Mouse (Mus musculus): Measurements from ENCODE around the gene Usp2. TPM values are rescaled to one million over a fixed set of nuclear protein-coding genes. Genes with fewer than 3 reads are reported as not detected.

The Usp2 gene
- 12.8 and 18.6 TPM in 2 replicates for polyA plus RNA-seq (2015; fragmentation: Nextera tagmentation; extraction: Ambion mirVana)

DNA sequence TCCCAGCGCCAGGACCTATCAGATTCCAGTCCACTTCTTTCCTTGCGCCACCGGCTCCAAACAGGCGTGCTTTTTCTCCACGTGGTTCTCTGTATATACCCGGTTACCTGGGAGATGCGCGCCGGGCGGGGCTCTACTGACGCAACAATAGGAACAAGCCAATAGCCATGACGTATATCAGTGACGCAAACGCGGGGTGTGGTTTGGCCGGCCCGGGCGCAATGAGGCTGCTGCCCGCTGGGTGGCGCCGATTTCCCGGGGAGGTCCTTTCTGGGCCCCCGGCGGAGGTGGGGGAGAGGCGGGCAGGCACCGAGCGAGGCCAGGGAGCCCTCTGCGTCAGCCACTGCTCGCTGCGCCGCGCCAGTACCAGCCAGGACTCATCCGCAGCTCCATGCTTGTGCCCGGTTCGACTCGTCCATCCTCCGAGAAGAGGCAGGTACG lies at the start of gene Usp2:
Gene Usp2, plus strand, starts transcription at position 237 of the 441 bp plus-strand sequence.
- H3K4me2 ChIP-seq (ENCODE audit: low read length) = peak within 1 kb of the TSS; percentile 89
- H3K4me1 ChIP-seq (ENCODE audit: control insufficient read depth, insufficient read depth, low read depth, low read length) = no peaks in the 10 kb centered on the region
- ATAC-seq = peak; percentile 98
- WGBS = under 1% methylated on average over 34 of the region's 38 CpGs
- H3K4me3 ChIP-seq (ENCODE audit: low read length) = peak within 1 kb of the TSS; percentile 50
- H3K9ac ChIP-seq (ENCODE audit: low read depth, low read length) = peak within 1 kb of the TSS; percentile 64
- no peaks in the 10 kb centered on the region for H3K36me3 ChIP-seq (ENCODE audit: control insufficient read depth, insufficient read depth, low read length)
- peak within 1 kb of the TSS; percentile 7; the same call in 1 of the 2 replicates for H3K27ac ChIP-seq (ENCODE audit: low read depth, low read length)
- H3K27me3 ChIP-seq (replicated peaks; ENCODE audit: control insufficient read depth, insufficient read depth, low read length) = no peaks in the 10 kb centered on the region
- H3K9me3 ChIP-seq (ENCODE audit: control insufficient read depth, low read length) = no peaks in the 10 kb centered on the region

DNA sequence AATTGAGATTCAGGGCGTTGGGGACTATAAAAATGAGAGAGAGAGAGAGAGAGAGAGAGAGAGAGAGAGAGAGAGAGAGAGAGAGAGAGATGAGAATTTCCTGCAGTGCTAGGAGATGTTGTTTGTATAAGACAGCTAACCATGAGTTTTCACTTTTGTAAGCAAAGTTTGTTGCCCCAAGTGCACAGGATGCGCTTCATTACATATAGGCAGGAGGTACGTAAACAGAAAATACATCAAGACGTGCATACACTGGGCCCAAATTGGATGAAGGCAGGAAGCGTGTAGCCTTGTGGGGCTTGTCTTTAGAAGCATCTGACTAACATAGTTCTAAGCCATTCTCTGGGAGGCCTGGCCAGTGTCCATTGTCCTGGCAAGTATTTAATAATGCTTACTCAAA lies 49.0 kb upstream of the Usp2 start:
- Histone ChIP-seq H3K9me3 (ENCODE audit: control insufficient read depth, low read length) (no peaks in the 10 kb centered on the region), H3K27ac (ENCODE audit: low read depth, low read length) (no peak overlapping the region), H3K9ac (ENCODE audit: low read depth, low read length) (no peak overlapping the region), H3K36me3 (ENCODE audit: control insufficient read depth, insufficient read depth, low read length) (no peaks in the 10 kb centered on the region), H3K4me3 (ENCODE audit: low read length) (no peak overlapping the region), H3K4me2 (ENCODE audit: low read length) (no peak overlapping the region), H3K27me3 (replicated peaks; ENCODE audit: control insufficient read depth, insufficient read depth, low read length) (no peaks in the 10 kb centered on the region), H3K4me1 (ENCODE audit: control insufficient read depth, insufficient read depth, low read depth, low read length) (no peaks in the 10 kb centered on the region; the same call in none of the 2 replicates)
- 84% methylated on average over 5 of the region's 5 CpGs for WGBS
- no peak for ATAC-seq

DNA sequence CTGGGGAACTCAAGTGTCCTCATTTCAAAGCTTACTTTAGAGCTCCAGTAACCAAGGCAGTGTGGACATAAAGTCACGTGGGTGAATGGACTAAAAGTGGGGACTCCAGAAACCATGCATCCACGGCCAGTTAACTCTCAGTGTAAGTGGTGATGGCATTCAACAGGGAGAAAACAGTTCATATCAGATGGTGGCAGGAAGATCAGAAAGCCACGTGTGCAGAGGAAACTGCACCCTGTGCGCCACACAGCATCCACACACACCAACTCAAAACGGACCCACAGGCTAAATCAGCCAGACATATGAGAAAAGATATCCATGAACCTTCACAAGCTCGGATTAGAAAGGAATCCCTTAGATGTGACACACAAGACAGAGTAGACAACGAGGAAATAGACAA lies 46.8 kb upstream of the Usp2 start:
- WGBS = 85% methylated on average over 7 of the region's 7 CpGs
- Histone ChIP-seq H3K9me3 (ENCODE audit: control insufficient read depth, low read length) (no peaks in the 10 kb centered on the region), H3K36me3 (ENCODE audit: control insufficient read depth, insufficient read depth, low read length) (no peaks in the 10 kb centered on the region), H3K9ac (ENCODE audit: low read depth, low read length) (no peak overlapping the region), H3K4me3 (ENCODE audit: low read length) (no peak overlapping the region), H3K4me2 (ENCODE audit: low read length) (no peak overlapping the region), H3K27me3 (replicated peaks; ENCODE audit: control insufficient read depth, insufficient read depth, low read length) (no peaks in the 10 kb centered on the region), H3K27ac (ENCODE audit: low read depth, low read length) (no peak overlapping the region), H3K4me1 (ENCODE audit: control insufficient read depth, insufficient read depth, low read depth, low read length) (no peaks in the 10 kb centered on the region)
- ATAC-seq = no peak

GRCm38 (mm10) chr9:44022100-44022847 lies 44.5 kb upstream of the Usp2 start:
- Histone ChIP-seq H3K27me3 (replicated peaks; ENCODE audit: control insufficient read depth, insufficient read depth, low read length) (no peaks in the 10 kb centered on the region), H3K4me2 (ENCODE audit: low read length) (no peak overlapping the region), H3K9ac (ENCODE audit: low read depth, low read length) (no peak overlapping the region), H3K36me3 (ENCODE audit: control insufficient read depth, insufficient read depth, low read length) (no peaks in the 10 kb centered on the region), H3K27ac (ENCODE audit: low read depth, low read length) (no peak overlapping the region), H3K4me1 (ENCODE audit: control insufficient read depth, insufficient read depth, low read depth, low read length) (no peaks in the 10 kb centered on the region), H3K4me3 (ENCODE audit: low read length) (no peak overlapping the region), H3K9me3 (ENCODE audit: control insufficient read depth, low read length) (no peaks in the 10 kb centered on the region)
- no peak for ATAC-seq
- WGBS = 75% methylated on average over 8 of the region's 8 CpGs

DNA sequence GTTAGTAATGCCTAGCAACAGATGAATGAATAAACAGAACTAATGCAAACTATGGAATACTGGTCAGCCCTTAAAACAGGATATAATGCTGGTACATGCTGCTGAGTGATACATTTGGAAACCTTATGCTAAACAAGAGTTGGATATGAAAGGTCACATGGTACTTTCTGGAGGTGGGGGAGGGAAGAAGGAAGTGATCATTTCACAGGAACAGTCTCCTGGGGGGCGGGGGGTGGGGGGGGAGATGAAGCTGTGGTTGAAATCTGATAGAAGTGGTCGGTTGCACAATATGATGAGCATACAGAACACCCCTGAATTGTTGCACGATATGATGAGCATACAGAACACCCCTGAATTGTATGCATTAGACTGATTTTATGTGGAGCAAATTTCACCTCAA lies 42.7 kb upstream of the Usp2 start:
- no peak for ATAC-seq
- Histone ChIP-seq H3K27ac (ENCODE audit: low read depth, low read length) (no peak overlapping the region), H3K27me3 (replicated peaks; ENCODE audit: control insufficient read depth, insufficient read depth, low read length) (no peaks in the 10 kb centered on the region), H3K4me1 (ENCODE audit: control insufficient read depth, insufficient read depth, low read depth, low read length) (no peaks in the 10 kb centered on the region), H3K36me3 (ENCODE audit: control insufficient read depth, insufficient read depth, low read length) (no peaks in the 10 kb centered on the region), H3K9ac (ENCODE audit: low read depth, low read length) (no peak overlapping the region), H3K4me3 (ENCODE audit: low read length) (no peak overlapping the region), H3K4me2 (ENCODE audit: low read length) (no peak overlapping the region), H3K9me3 (ENCODE audit: control insufficient read depth, low read length) (no peaks in the 10 kb centered on the region)
- 74% methylated on average over 3 of the region's 3 CpGs for WGBS

DNA sequence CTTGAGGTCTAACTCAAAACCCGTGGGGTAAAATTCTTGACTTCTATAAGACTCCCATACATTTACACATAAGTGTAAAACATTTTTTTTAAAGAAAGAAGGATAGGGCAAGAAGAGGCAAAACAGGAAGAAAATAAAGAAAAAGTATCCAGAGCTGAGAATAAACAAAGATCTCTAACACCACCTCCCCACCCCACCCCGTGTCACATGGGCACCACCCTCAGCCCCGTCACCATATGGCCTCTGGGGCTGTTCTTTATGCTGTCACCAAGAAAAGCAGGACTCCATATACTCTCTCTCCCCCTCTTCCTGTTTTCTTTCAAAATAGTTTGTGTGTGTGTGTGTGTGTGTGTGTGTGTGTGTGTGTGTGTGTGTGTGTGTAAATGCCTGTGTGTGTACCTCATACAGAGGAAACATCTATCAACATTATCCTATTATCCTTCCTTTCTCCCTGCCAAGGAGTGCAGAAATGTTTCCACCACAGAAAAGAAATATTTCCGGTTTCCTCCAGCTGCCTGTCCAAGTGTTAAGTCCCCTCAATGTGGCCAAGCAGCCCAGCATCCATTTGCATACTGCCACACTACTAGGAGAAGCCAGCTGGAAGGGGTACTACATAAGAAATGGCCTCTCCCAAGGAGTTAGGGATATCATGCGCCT lies 37.1 kb upstream of the Usp2 start:
- no peaks in the 10 kb centered on the region for H3K27me3 ChIP-seq (replicated peaks; ENCODE audit: control insufficient read depth, insufficient read depth, low read length)
- ATAC-seq = no peak
- H3K4me1 ChIP-seq (ENCODE audit: control insufficient read depth, insufficient read depth, low read depth, low read length) = no peaks in the 10 kb centered on the region
- H3K4me2 ChIP-seq (ENCODE audit: low read length) = no peak overlapping the region
- no peak overlapping the region for H3K4me3 ChIP-seq (ENCODE audit: low read length)
- H3K36me3 ChIP-seq (ENCODE audit: control insufficient read depth, insufficient read depth, low read length) = no peaks in the 10 kb centered on the region
- 64% methylated on average over 5 of the region's 5 CpGs for WGBS
- H3K9ac ChIP-seq (ENCODE audit: low read depth, low read length) = no peak overlapping the region
- no peak overlapping the region for H3K27ac ChIP-seq (ENCODE audit: low read depth, low read length)
- H3K9me3 ChIP-seq (ENCODE audit: control insufficient read depth, low read length) = no peaks in the 10 kb centered on the region

- 89% methylated on average over 4 of the region's 4 CpGs for WGBS
- Histone ChIP-seq H3K4me3 (ENCODE audit: low read length) (no peak overlapping the region), H3K9me3 (ENCODE audit: control insufficient read depth, low read length) (no peaks in the 10 kb centered on the region), H3K27ac (ENCODE audit: low read depth, low read length) (no peak overlapping the region), H3K4me2 (ENCODE audit: low read length) (no peak overlapping the region), H3K4me1 (ENCODE audit: control insufficient read depth, insufficient read depth, low read depth, low read length) (no peaks in the 10 kb centered on the region), H3K9ac (ENCODE audit: low read depth, low read length) (no peak overlapping the region), H3K27me3 (replicated peaks; ENCODE audit: control insufficient read depth, insufficient read depth, low read length) (no peaks in the 10 kb centered on the region), H3K36me3 (ENCODE audit: control insufficient read depth, insufficient read depth, low read length) (no peaks in the 10 kb centered on the region)
- no peak for ATAC-seq
Observed at GRCm38 (mm10) chr9:44030646-44031045, 36.2 kb upstream of the Usp2 start.

- WGBS = 89% methylated on average over 5 of the region's 5 CpGs
Observed at GRCm38 (mm10) chr9:44031079-44031478, 35.7 kb upstream of the Usp2 start.

GRCm38 (mm10) chr9:44031946-44032345 lies 34.9 kb upstream of the Usp2 start:
- WGBS = 87% methylated on average over 4 of the region's 4 CpGs
- Histone ChIP-seq H3K9me3 (ENCODE audit: control insufficient read depth, low read length) (no peaks in the 10 kb centered on the region), H3K9ac (ENCODE audit: low read depth, low read length) (no peak overlapping the region), H3K4me1 (ENCODE audit: control insufficient read depth, insufficient read depth, low read depth, low read length) (no peaks in the 10 kb centered on the region), H3K27ac (ENCODE audit: low read depth, low read length) (no peak overlapping the region), H3K4me3 (ENCODE audit: low read length) (no peak overlapping the region), H3K36me3 (ENCODE audit: control insufficient read depth, insufficient read depth, low read length) (no peaks in the 10 kb centered on the region), H3K4me2 (ENCODE audit: low read length) (no peak overlapping the region), H3K27me3 (replicated peaks; ENCODE audit: control insufficient read depth, insufficient read depth, low read length) (no peaks in the 10 kb centered on the region)
- ATAC-seq = no peak

More at GRCm38 (mm10) chr9:44031079-44031478, 35.7 kb upstream of the Usp2 start:
- Histone ChIP-seq H3K9me3 (ENCODE audit: control insufficient read depth, low read length) (no peaks in the 10 kb centered on the region), H3K27ac (ENCODE audit: low read depth, low read length) (no peak overlapping the region), H3K4me3 (ENCODE audit: low read length) (no peak overlapping the region), H3K4me2 (ENCODE audit: low read length) (no peak overlapping the region), H3K4me1 (ENCODE audit: control insufficient read depth, insufficient read depth, low read depth, low read length) (no peaks in the 10 kb centered on the region), H3K27me3 (replicated peaks; ENCODE audit: control insufficient read depth, insufficient read depth, low read length) (no peaks in the 10 kb centered on the region), H3K9ac (ENCODE audit: low read depth, low read length) (no peak overlapping the region), H3K36me3 (ENCODE audit: control insufficient read depth, insufficient read depth, low read length) (no peaks in the 10 kb centered on the region)
- no peak for ATAC-seq

All from hindbrain, embryonic 16.5 days (tissue).